Mouse (Mus musculus): ENCODE measurements around the gene Rad18. TPM values are rescaled to one million over a fixed set of nuclear protein-coding genes. Genes with fewer than 3 reads are reported as not detected.

Gene Rad18
- polyA plus RNA-seq, 1 experiment from 2014 or later = 14.3 TPM

- Histone ChIP-seq H3K27me3 (no peaks in the 10 kb centered on the region), H3K4me2 (no peak overlapping the region), H3K36me3 (no peaks in the 10 kb centered on the region), H3K4me1 (replicated peaks) (no peaks in the 10 kb centered on the region), H3K9ac (no peak overlapping the region), H3K9me3 (no peaks in the 10 kb centered on the region), H3K27ac (replicated peaks) (no peak overlapping the region), H3K4me3 (no peak overlapping the region)
- no peak for ATAC-seq (ENCODE audit: low FRiP score, low read depth)
- 83% methylated on average over 3 of the region's 3 CpGs for WGBS
These were observed 121.9 kb downstream of the Rad18 start for GRCm38 (mm10) chr6:112574558-112574957.

- H3K27ac ChIP-seq (replicated peaks) = no peak overlapping the region
- no peaks in the 10 kb centered on the region for H3K27me3 ChIP-seq
- WGBS = 38% methylated on average over 1 of the region's 1 CpGs
- no peak overlapping the region for H3K9ac ChIP-seq
- H3K4me3 ChIP-seq = no peak overlapping the region
- no peak overlapping the region for H3K4me2 ChIP-seq
- no peak for ATAC-seq (ENCODE audit: low FRiP score, low read depth)
- H3K4me1 ChIP-seq (replicated peaks) = no peaks in the 10 kb centered on the region
- no peaks in the 10 kb centered on the region for H3K36me3 ChIP-seq
- H3K9me3 ChIP-seq = no peaks in the 10 kb centered on the region
These were observed 126.1 kb downstream of the Rad18 start for GRCm38 (mm10) chr6:112570413-112570812.

Other genes with a start within 250 kb of the Rad18 start
- 0.17 and 0.18 TPM in 2 replicates for gene Cav3, start 237.2 kb downstream of the Rad18 start, polyA plus RNA-seq (2015; fragmentation: Nextera tagmentation; extraction: Ambion mirVana)
- 1.6 and 1.7 TPM in 2 replicates for gene Oxtr, start 206.7 kb downstream of the Rad18 start, polyA plus RNA-seq (2015; fragmentation: Nextera tagmentation; extraction: Ambion mirVana)